Mouse (Mus musculus): ENCODE measurements at regions not wholly inside any gene's neighbourhood (a gene's known extent, or its start where the extent isn't known, plus 50 kb on each side); places are given as distances from the start of the nearest gene placed in this dataset.

GRCm38 (mm10) chr11:89247991-89248390, 54.1 kb downstream of the Nog start:
- ATAC-seq (replicated peaks; ENCODE audit: low FRiP score, low TSS enrichment, poor library complexity, severe bottlenecking) = no peak

GRCm38 (mm10) chr11:89243370-89243769, 58.8 kb downstream of the Nog start:
- ATAC-seq (replicated peaks; ENCODE audit: low FRiP score, low TSS enrichment, poor library complexity, severe bottlenecking) = 0 out of 2 replicates have a peak, but pooled peaks have one; percentile 44

DNA sequence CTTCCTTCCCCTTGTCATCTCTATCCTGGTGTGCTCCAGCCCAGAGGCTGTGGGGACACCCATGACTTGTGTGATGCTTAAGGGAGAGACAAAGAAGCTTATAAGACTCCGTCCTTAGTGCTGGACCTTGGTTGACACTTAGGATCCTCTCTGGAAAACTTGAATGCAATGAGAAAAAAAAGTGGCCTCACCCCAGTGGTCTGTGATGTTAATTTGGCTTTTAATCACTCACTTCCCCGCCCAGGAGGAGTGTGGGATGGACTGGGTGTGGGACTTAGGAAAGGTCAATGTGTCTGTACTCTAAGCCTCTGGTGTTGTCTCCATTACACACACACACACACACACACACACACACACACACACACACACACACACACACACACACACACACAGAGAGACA, 60.0 kb downstream of the Nog start:
- no peak for ATAC-seq (replicated peaks; ENCODE audit: low FRiP score, low TSS enrichment, poor library complexity, severe bottlenecking)

DNA sequence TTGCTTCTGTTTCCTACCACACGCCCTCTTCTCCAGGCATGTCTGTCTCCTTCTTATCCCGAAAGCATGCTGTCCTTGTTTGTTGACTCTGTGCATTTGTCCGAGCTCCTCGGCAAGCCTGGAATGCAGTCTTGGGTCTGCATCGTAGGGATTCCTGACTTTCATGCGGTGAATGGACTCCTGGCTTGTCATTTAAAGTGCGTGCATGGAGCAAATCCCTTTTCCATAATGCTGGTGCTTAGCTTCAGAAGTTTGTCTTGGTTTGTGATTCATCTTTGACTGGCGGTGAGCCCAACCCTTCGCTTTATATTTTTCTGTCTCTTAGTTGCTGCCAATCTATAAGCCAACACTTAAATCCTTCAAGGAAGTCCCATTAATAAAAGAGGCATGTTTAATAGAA, 62.2 kb downstream of the Nog start:
- ATAC-seq (replicated peaks; ENCODE audit: low FRiP score, low TSS enrichment, poor library complexity, severe bottlenecking) = no peak

DNA sequence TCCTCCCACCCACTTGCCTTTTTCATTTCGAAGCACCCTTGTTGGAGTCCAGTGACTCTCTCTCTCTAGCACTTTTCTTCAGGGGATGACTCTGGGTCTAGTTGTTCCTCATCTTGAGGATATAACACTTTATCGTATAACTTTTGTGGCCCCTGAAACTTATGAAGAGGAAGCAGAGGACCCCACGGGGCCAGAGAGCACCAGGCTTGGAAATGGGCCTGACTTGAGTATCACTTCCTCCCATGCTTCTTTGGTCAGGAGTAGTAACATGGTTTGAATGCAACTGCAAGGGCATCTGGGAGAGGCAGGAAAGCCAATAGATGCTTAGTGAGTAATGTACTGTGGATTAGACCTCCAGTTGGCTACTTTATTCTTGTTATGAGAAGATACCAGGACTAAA, 65.2 kb downstream of the Nog start:
- ATAC-seq (replicated peaks; ENCODE audit: low FRiP score, low TSS enrichment, poor library complexity, severe bottlenecking) = no peak

DNA sequence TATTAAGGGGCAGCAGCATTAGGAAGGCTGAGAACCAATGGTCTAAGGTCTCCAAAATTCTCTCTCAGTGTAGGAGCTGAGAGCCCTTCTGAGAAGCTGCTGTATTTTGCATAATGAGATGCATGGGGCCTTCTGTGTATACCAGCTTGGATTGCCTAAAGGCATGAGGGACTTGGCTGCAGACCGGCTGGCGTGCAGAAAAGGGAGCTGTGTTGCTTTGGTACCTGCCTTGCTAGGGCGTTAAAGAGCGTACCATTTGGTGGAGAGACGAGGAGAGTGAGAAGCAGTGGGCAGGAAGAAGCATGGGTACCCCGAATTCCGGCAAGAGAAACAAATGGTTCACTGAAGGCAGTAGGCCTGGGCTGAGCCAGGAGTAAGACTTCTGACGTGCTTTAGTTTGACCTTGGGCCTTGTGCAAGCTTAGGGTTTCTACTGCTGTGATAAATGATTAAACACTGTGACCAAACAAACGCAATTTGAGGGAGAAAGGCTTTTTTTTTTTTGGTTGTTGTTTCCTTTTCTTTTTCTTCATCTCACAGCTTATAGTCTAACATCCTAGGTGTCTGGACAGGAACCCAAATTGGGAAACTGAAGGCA, 69.2 kb downstream of the Nog start:
- ATAC-seq (replicated peaks; ENCODE audit: low FRiP score, low TSS enrichment, poor library complexity, severe bottlenecking) = no peak

- ATAC-seq (replicated peaks; ENCODE audit: low FRiP score, low TSS enrichment, poor library complexity, severe bottlenecking) = no peak
Measured at GRCm38 (mm10) chr11:89229726-89230125, 72.4 kb downstream of the Nog start.

DNA sequence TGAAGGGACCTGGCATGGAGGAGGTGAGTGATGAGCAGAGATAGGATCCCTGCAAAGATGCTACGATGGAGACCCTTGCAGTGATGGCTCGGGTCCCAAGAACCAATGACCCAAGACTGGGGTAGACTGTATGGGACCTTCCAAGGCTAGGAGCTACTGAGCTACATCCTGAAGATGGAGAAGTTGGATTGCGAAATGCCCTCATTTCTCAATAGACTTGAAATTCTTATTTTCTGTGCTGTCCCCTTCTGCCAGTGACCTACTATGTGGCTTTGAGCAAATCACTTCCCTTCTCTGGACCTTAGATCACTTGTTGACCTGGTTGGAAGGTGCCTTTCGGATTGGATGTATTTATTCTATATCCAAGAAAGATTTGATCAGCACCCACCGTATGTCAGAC, 88.9 kb downstream of the Nog start:
- no peak for ATAC-seq (replicated peaks; ENCODE audit: low FRiP score, low TSS enrichment, poor library complexity, severe bottlenecking)

DNA sequence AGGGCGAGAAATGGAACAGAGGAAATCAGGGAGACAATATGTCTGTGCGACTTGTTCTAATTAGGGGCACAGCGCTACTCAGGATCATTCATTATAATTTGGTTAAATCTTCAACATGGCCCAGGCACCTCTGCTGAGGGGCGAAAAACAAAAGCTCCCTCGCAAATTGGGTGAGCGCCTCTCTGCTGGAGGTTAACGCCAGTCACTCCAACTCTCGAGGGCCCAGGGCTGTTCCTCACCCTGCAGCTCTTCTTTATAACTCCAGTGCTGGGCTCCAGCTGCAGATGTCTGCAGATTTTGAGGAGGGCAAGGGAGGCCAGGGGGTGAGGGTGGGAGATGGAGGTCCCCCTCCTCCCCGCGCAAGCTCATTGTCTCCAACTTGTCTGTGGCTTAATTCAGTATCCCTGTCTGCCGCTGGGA, 92.6 kb downstream of the Nog start:
- ATAC-seq (replicated peaks; ENCODE audit: low FRiP score, low TSS enrichment, poor library complexity, severe bottlenecking) = no peak

- ATAC-seq (replicated peaks; ENCODE audit: low FRiP score, low TSS enrichment, poor library complexity, severe bottlenecking) = no peak
Measured at GRCm38 (mm10) chr11:89209072-89209471, 93.1 kb downstream of the Nog start.

DNA sequence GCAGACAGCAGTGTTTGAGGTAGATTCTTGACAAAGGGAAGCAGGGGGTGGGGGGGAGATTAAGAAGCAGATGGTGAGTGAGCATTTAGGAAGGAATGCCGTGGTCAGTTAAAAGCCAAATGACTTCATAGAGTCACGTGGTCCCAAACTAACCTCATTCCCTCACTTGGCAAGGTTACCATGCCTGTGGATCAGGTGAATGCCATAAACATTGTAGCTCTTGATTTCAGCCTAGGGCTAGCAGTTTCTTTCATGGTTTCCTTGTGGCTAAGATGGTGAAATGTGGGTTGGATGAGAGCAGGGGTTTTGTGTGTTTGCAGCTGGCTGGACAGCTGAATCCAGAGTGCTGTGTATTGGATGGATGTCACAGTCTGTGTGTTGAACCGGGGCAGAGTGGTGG, 95.3 kb downstream of the Nog start:
- no peak for ATAC-seq (replicated peaks; ENCODE audit: low FRiP score, low TSS enrichment, poor library complexity, severe bottlenecking)

GRCm38 (mm10) chr11:89204948-89205545, 97.1 kb downstream of the Nog start:
- no peak for ATAC-seq (replicated peaks; ENCODE audit: low FRiP score, low TSS enrichment, poor library complexity, severe bottlenecking)

- no peak for ATAC-seq (replicated peaks; ENCODE audit: low FRiP score, low TSS enrichment, poor library complexity, severe bottlenecking)
Measured at GRCm38 (mm10) chr11:89200458-89200857, 101.7 kb downstream of the Nog start.

- ATAC-seq (replicated peaks; ENCODE audit: low FRiP score, low TSS enrichment, poor library complexity, severe bottlenecking) = no peak
Measured at GRCm38 (mm10) chr11:89192815-89193214, 109.3 kb downstream of the Nog start.

DNA sequence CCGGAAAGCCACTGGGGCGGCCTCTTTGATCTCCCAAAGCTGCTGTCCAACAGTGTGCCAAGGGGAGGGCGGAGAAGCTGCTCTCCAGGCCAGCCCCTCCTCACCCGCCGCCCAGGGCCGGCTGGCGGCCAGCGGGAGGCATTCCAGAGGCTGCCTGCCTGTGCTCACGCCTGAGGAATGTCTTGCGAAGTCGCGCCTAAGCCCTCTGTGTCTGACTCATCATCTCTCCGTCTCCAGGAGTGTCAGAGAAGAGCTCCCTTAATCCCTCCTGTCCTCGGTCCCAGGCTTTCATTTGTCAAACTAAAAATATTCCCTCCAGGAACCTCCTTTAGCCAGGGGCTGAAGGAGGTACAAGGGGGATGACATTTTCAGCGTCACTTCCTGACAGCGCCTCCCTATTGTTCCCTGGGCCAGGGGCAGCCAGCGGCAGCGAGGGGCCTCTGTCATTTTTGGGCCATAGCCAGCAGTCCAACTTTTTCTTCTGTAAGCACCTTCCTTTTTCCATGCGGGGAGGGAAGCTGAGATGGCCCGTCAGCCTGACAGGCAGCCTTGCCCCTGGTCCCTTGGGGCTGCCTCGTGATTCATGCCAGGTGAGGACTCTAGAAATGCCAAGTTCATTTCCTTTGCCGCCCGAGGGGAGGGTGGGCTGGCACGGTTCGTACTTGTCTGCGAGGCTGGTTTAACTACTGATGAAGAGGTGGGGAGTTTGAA, 113.4 kb downstream of the Gm525 start:
- no peak for ATAC-seq (replicated peaks; ENCODE audit: low FRiP score, low TSS enrichment, poor library complexity, severe bottlenecking)

DNA sequence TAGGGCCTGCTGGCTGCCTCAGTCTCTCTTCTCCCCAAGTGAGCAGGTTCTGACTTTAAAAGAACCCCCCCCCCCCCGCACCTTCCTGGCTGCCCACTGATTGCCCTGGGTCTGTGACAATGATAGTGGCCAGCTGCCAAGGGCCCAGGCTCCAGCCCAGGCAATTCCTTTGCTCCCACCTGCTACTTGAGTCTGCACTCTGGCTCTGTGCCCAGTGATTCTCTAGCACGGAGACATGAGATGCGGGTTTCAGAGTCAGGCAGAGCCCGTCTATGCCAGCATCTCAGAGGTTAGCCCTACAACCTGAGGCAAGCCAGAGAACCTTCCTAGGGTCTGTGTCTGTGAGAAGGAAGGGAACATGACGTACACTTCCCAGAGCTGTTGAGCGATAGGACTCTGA, 112.2 kb downstream of the Gm525 start:
- no peak for ATAC-seq (replicated peaks; ENCODE audit: low FRiP score, low TSS enrichment, poor library complexity, severe bottlenecking)

- ATAC-seq (replicated peaks; ENCODE audit: low FRiP score, low TSS enrichment, poor library complexity, severe bottlenecking) = no peak
Measured at GRCm38 (mm10) chr11:89181471-89181870, 107.8 kb downstream of the Gm525 start.

DNA sequence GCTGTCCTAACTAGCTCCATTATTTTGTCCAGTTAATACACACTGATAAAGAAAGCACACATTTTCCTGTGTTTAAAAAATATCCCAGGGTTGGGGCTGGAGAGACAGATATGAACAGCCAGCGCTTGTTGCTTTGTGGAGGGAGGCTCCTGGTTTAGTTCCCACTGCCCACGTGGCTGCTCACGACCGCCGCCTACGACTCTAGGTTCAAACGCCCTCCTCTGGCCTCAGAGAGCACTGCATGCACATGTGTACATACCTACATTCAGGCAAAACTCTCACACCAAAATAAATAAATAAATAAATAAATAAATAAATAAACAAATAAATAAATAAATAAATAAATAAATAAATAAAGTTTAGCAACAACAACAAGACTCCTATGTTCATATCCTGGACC, 104.8 kb downstream of the Gm525 start:
- no peak for ATAC-seq (replicated peaks; ENCODE audit: low FRiP score, low TSS enrichment, poor library complexity, severe bottlenecking)

- no peak for ATAC-seq (replicated peaks; ENCODE audit: low FRiP score, low TSS enrichment, poor library complexity, severe bottlenecking)
Measured at GRCm38 (mm10) chr11:89175511-89175910, 101.9 kb downstream of the Gm525 start.

DNA sequence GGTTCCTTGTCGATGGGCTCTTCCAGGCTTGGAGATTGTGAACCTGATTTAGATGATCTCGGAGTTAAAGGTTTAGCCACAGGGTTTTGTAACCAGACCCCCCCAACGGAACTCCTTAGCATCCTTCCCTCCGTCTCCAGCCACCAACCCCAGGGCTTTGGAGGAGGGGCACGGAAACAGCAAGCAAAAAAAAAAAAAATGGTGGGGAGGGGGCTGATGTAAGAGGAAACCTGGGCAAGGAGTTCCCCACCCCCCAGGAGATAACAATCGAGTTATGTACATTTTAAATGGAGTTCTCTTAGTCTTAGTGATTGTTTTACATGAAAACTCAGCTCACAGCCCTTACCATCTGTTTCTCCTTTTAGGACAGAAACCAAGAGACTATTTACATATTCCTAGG, 101.3 kb downstream of the Gm525 start:
- no peak for ATAC-seq (replicated peaks; ENCODE audit: low FRiP score, low TSS enrichment, poor library complexity, severe bottlenecking)

DNA sequence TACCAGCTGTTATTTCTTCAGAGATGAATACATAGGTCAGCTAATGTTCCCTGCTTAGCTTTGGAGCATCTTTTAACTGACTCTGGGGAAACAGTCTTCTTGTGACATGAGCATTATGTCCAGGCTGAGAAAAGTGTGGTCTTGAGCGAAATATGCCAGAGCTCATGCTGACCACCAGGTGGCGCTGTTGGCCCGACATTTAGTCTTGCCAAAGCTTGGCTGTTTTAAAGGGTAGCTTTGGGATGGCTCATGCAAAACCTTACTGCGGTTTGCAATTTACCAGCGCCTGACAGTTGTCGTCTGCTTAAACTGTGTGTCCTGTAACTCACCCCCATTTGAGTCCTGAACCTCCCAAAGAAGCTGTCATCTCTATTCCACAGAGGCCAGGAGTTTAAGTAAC, 91.6 kb downstream of the Gm525 start:
- ATAC-seq (replicated peaks; ENCODE audit: low FRiP score, low TSS enrichment, poor library complexity, severe bottlenecking) = peak; percentile 83
